Mouse (Mus musculus) neutrophil, adult 5-6 weeks (primary cell): ENCODE results near the gene Trim41. TPM values are rescaled to one million over a fixed set of nuclear protein-coding genes. Genes with fewer than 3 reads are reported as not detected.

Experiments
- ATAC-seq: fragments of 151-379, 151-347 bp; 2 replicates; pipeline ENCODE4 v1.8.0; 2017; ENCODE audit warnings: mild to moderate bottlenecking, moderate TSS enrichment; ENCODE audit not compliant: insufficient number of reproducible peaks, poor library complexity, low FRiP score, severe bottlenecking; ENCODE audit errors: extremely low read depth
- total RNA-seq: library from RNA; stranded (forward); fragments of 200-1000 nt; gene quantifications from 2 replicates; pipeline ENCODE4 v1.2.3, GENCODE M21; 2017

Trim41 gene
- total RNA-seq, 1 experiment from 2014 or later, result 90.7 TPM

- no peak for ATAC-seq
Measured at GRCm38 (mm10) chr11:48767195-48767876, 49.8 kb downstream of the Trim41 start.

- no peak for ATAC-seq
Measured at GRCm38 (mm10) chr11:48764119-48764518, 53.0 kb downstream of the Trim41 start.

GRCm38 (mm10) chr11:48759021-48759420 lies 58.1 kb downstream of the Trim41 start:
- no peak for ATAC-seq

Other genes starting within 250 kb of the Trim41 start
- 756 and 779 TPM in 2 replicates for gene Rack1, start 17.0 kb downstream of the Trim41 start, total RNA-seq
- 167 and 205 TPM in 2 replicates for gene Trim7, start 8.8 kb upstream of the Trim41 start, total RNA-seq
- gene Gm12184, start 9.3 kb upstream of the Trim41 start, total RNA-seq, result 4.2 and 8.0 TPM in 2 replicates
- gene Irgm1, start 54.3 kb upstream of the Trim41 start, total RNA-seq, result 78.9 and 82.9 TPM in 2 replicates
- 3.7 and 4.3 TPM in 2 replicates for gene Gm5431, start 84.9 kb upstream of the Trim41 start, total RNA-seq
- 80.9 and 92.3 TPM in 2 replicates for gene Psme2b, start 128.8 kb upstream of the Trim41 start, total RNA-seq
- gene Olfr56, start 161.5 kb upstream of the Trim41 start, total RNA-seq, result 0.74 and 0.81 TPM in 2 replicates
- gene 9930111J21Rik1, start 162.0 kb upstream of the Trim41 start, total RNA-seq, result 94.0 and 96.4 TPM in 2 replicates
- 1.5 and 2.3 TPM in 2 replicates for gene Gm12185, start 174.9 kb upstream of the Trim41 start, total RNA-seq
- 8.7 and 11.8 TPM in 2 replicates for gene Tgtp1, start 176.8 kb upstream of the Trim41 start, total RNA-seq
- gene 9930111J21Rik2, start 233.9 kb upstream of the Trim41 start, total RNA-seq, result 335 and 370 TPM in 2 replicates
- 76.6 and 92.3 TPM in 2 replicates for gene Tgtp2, start 246.9 kb upstream of the Trim41 start, total RNA-seq